Mouse (Mus musculus) heart, embryonic 13.5 days (tissue): ENCODE measurements around the gene Gm10300. TPM values are rescaled to one million over a fixed set of nuclear protein-coding genes. Genes with fewer than 3 reads are reported as not detected.

Source experiments
- ATAC-seq: fragments of 200-750 bp; cut with Nextera tagmentation; 2 replicates; pipeline ENCODE4 v1.8.0; 2017; ENCODE audit warnings: moderate TSS enrichment; ENCODE audit not compliant: insufficient number of reproducible peaks, low FRiP score, low TSS enrichment; ENCODE audit errors: extremely low read depth
- H3K27ac ChIP-seq: fragments of 300-500 bp; sonication (generic); replicated peaks from 2 replicates; pipeline ENCODE4 v1.5.1; 2015; ENCODE audit warnings: moderate library complexity, mild to moderate bottlenecking, inconsistent platforms
- H3K27me3 ChIP-seq: fragments of 300-500 bp; sonication (generic); replicated peaks from 2 replicates; pipeline ENCODE4 v1.6.1; 2015; ENCODE audit warnings: mild to moderate bottlenecking, inconsistent platforms
- H3K36me3 ChIP-seq: fragments of 300-500 bp; sonication (generic); 2 replicates; pipeline ENCODE4 v1.6.1; 2015; ENCODE audit warnings: mild to moderate bottlenecking, inconsistent platforms
- H3K4me1 ChIP-seq: fragments of 300-500 bp; sonication (generic); 2 replicates; pipeline ENCODE4 v1.6.1; 2015; ENCODE audit warnings: inconsistent platforms
- H3K4me2 ChIP-seq: fragments of 300-500 bp; sonication (generic); 2 replicates; pipeline ENCODE4 v1.6.1; 2015; ENCODE audit warnings: inconsistent platforms, mild to moderate bottlenecking, moderate library complexity
- H3K4me3 ChIP-seq: fragments of 300-500 bp; sonication (generic); 2 replicates; pipeline ENCODE4 v1.5.1; 2015; ENCODE audit warnings: moderate library complexity, mild to moderate bottlenecking, inconsistent platforms
- H3K9ac ChIP-seq: fragments of 300-500 bp; sonication (generic); 2 replicates; pipeline ENCODE4 v1.6.1; 2015; ENCODE audit warnings: inconsistent platforms, mild to moderate bottlenecking, moderate library complexity
- H3K9me3 ChIP-seq: fragments of 300-500 bp; sonication (generic); 2 replicates; pipeline ENCODE4 v1.6.1; 2016; ENCODE audit warnings: inconsistent platforms
- WGBS: fragments of 180-500 bp; shearing (Covaris S2); methylation state at CpG from one replicate; pipeline ENCODE4 v1.1.7; 2015; ENCODE audit warnings: mixed read lengths; 5-methylcytosine and 5-hydroxymethylcytosine counted together
- polyA plus RNA-seq: library from polyadenylated mRNA; unstranded; fragments of >200 nt; fragmentation: Nextera tagmentation; extraction: Ambion mirVana; gene quantifications from 2 replicates; pipeline ENCODE4 v1.2.1, GENCODE M21; 2015

The Gm10300 gene
- polyA plus RNA-seq = 0.08 and 0.13 TPM in 2 replicates

DNA sequence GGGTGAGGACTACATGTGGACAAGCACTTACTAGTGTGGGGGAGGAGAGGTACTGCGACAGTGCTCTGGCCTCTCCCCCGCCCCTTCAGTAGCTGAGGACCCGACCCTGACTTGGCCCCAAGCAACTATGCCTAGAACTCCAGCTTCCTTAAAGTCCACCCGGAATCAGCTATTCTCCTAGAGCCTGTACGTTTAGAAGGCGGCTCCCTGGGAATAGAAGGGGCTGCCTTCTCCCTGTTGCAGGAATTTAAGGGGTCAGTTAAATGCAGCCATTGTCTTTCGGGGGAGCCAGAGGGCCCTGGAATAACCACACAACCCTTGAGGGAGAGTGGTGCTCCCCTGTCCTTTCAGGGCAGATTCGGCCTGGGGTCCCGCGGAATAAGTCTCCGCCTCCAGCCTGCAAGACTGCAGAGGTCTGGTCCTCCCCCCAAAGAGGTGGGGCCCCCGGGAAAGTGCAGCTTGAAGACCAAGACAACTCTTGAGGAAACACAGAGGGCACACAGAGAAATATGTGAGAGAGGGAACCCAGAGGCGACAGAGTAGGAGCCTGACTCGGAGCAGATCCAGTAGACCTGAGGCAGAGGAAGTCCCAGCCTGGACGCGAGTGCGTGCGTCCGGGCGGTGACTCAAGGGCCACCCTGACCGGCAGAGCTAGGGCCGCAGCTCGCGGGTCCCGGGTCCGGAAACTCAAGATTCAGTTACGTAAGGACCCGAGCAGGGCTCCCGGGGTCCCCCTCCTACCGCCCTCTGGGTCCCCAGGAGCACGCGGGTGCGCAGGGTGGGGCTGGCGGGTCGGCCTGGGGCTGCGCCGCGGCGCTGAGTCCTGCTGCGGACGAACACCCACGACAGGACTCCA is at the start of gene Gm10300:
Gene Gm10300 (plus strand): TSS at position 621 of the 856 bp plus-strand sequence.
- H3K36me3 ChIP-seq = peaks cover 9% of the 10 kb centered on the region
- H3K4me1 ChIP-seq = peaks cover 85% of the 10 kb centered on the region
- under 1% methylated on average over 42 of the region's 42 CpGs for WGBS
- H3K4me2 ChIP-seq = peak within 1 kb of the TSS; percentile 88
- ATAC-seq = peak; percentile 37; the same call in 1 of the 2 replicates
- H3K4me3 ChIP-seq = peak within 1 kb of the TSS; percentile 66
- peak within 1 kb of the TSS; percentile 96 for H3K27ac ChIP-seq
- H3K9me3 ChIP-seq = no peaks in the 10 kb centered on the region
- peak within 1 kb of the TSS; percentile 90 for H3K9ac ChIP-seq
- H3K27me3 ChIP-seq = no peaks in the 10 kb centered on the region

DNA sequence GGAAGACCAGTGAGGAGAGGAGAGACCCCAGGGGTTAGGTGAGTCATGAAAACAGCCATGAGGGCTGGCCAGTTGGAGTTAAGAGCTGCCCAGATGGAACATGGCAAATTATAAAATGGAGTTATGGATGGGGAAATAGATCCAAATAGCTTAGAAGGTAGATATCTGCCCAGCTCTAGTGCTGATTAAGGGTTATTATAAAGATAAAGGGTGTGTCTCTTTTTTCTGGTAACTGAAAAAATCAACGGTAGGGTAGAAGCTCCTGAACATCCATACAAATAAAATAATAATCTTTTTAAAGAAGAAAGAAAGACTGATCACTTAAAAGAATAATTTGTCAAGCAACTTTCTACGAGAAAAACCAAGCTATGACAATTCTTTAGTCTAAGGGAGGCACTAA is 49.2 kb upstream of the Gm10300 start:
- WGBS = 73% methylated on average over 2 of the region's 2 CpGs
- peaks cover 35% of the 10 kb centered on the region for H3K4me1 ChIP-seq
- no peak for ATAC-seq
- H3K4me2 ChIP-seq = peak overlapping the region; percentile 33; the same call in 1 of the 2 replicates
- H3K27me3 ChIP-seq = no peaks in the 10 kb centered on the region
- no peak overlapping the region for H3K4me3 ChIP-seq
- peaks cover 8% of the 10 kb centered on the region for H3K36me3 ChIP-seq
- no peak overlapping the region; the same call in 1 of the 2 replicates for H3K27ac ChIP-seq
- H3K9ac ChIP-seq = no peak overlapping the region
- H3K9me3 ChIP-seq = 0 out of 2 replicates have a peak, but pooled peaks cover 3% of the 10 kb centered on the region

DNA sequence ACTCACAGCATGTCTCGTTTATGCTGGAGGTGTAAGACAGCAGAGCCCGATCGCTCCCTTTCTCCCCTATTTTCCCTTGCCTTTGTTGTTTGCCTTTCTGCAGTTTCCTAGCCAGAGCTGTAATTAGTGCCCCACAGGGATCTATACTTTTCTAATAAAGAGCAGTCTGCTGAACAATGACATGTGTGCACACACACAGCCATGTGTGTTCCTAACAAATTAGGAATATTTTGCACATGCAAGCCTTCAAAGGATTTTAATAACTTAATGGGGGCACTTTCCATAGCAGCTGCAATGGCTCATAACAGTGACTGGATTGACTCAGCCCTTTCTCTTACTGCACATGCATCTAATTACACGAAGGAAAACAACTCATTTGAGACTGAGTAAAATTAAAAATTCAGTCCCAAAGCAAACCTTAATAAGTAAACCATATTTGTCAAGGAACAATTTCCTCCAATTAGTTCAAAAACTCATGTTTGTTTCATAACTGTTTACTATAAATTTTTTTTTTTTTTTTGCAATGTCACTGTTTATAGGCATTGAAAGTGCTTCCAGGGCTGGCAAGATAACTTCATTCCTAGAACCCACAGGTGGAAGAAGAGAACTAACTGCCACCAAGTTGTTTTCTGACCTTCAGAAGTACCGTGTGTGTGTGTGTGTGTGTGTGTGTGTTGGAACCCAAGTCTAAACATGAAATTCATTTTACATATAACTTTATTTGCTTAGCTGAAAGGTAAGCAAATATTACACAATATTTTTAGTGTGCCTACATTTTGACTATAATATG is 48.6 kb upstream of the Gm10300 start:
- H3K4me1 ChIP-seq = peaks cover 35% of the 10 kb centered on the region
- 54% methylated on average over 5 of the region's 5 CpGs for WGBS
- 0 out of 2 replicates have a peak, but pooled peaks cover 3% of the 10 kb centered on the region for H3K9me3 ChIP-seq
- ATAC-seq = no peak
- H3K9ac ChIP-seq = no peak overlapping the region
- H3K36me3 ChIP-seq = peaks cover 8% of the 10 kb centered on the region
- no peaks in the 10 kb centered on the region for H3K27me3 ChIP-seq
- no peak overlapping the region for H3K27ac ChIP-seq
- H3K4me2 ChIP-seq = peak overlapping the region; percentile 33
- H3K4me3 ChIP-seq = no peak overlapping the region

DNA sequence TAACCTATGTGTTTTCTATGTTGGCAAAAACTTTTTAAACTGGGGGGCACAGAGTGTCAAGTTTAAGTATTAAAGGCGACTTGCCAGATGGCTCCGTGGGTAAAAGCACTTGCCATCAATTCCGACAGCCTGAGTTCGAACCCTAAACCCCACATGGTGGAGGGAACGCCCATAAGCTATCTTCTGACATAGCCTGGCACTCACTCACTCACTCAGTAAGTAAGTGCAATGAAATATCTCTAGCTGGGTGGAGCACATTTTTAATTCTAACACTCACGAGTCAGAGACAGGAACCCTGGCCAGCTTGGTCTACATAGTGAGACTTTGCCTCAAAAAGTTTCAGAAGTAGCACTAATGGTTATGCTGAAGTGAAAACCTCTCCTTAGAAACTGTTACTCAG is 47.3 kb upstream of the Gm10300 start:
- 82% methylated on average over 6 of the region's 6 CpGs for WGBS
- Histone ChIP-seq H3K4me3 (no peak overlapping the region), H3K9me3 (0 out of 2 replicates have a peak, but pooled peaks cover 3% of the 10 kb centered on the region), H3K27me3 (no peaks in the 10 kb centered on the region), H3K9ac (no peak overlapping the region), H3K36me3 (peaks cover 4% of the 10 kb centered on the region; the same call in 1 of the 2 replicates), H3K4me2 (peak overlapping the region; percentile 25), H3K27ac (no peak overlapping the region), H3K4me1 (peaks cover 36% of the 10 kb centered on the region)
- no peak for ATAC-seq

DNA sequence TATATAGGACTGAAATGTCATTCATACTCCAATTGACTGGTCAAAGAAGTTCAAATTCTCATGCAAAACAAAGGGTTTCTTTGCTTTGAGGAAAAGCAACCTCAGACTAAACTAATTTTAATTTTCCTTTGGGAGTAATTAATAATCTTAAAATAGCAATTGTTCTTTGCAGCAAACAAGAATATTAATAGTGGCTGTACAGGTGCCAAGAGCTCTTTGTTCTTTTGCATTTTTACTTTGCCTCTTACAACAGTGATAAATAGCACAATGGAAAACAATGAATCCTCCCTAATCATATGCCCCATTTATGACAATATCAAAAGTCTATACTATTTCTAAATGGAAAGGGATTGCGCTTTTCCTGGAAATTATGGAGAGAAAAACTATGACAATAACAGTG is 46.7 kb upstream of the Gm10300 start:
- H3K27ac ChIP-seq = no peak overlapping the region
- H3K4me1 ChIP-seq = peaks cover 36% of the 10 kb centered on the region
- peaks cover 4% of the 10 kb centered on the region; the same call in 1 of the 2 replicates for H3K36me3 ChIP-seq
- no peak overlapping the region for H3K4me3 ChIP-seq
- no peaks in the 10 kb centered on the region for H3K27me3 ChIP-seq
- no peaks in the 10 kb centered on the region for H3K9me3 ChIP-seq
- H3K4me2 ChIP-seq = no peak overlapping the region
- no peak overlapping the region for H3K9ac ChIP-seq
- no peak for ATAC-seq
- WGBS = 95% methylated on average over 1 of the region's 1 CpGs

DNA sequence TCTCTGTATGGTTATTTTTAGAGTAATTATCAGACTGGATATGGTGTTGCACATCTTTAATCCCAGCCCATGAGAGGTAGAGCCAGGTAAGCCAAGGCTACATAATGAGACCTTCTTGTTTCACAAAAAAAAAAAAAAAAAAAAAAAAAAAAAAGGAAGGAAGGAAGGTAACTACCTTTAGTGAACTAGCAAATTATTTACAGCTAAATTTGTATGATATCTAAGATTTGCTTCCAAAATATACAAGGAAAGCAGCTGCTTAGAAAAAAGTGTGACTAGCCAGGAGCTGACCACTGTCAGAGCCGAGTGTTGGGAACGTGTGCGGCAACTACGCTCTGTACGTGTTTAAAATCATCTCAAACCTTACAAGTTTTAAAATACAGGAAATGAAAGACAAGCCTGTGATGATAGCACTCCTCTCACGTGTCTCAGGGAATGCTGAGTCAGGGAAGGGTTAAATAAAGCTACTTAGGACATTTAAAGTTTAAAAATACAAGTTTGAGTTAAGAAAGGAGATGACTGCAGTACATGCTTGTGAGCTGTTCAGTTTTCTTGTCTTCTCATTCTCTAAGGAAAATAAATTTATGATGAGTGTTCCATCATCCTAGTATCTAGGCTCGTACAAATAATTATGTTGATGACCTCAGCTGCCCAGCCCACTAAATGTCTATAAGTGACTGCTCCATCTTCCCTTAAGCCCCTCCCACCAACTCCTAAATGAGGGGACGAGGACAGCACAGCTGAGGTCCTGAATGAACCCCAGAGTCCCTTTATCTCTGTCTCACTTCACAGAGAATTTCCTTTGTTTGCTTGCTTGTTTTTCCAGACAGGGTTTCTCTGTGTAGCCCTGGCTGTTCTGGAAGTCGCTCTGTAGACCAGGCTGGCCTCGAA is 44.4 kb upstream of the Gm10300 start:
- WGBS = 42% methylated on average over 10 of the region's 10 CpGs
- Histone ChIP-seq H3K9ac (peak overlapping the region; percentile 33; the same call in 1 of the 2 replicates), H3K36me3 (no peaks in the 10 kb centered on the region), H3K9me3 (no peaks in the 10 kb centered on the region), H3K4me3 (no peak overlapping the region), H3K4me1 (peaks cover 36% of the 10 kb centered on the region), H3K27ac (peak overlapping the region; percentile 28), H3K4me2 (peak overlapping the region; percentile 42), H3K27me3 (no peaks in the 10 kb centered on the region)
- no peak for ATAC-seq

DNA sequence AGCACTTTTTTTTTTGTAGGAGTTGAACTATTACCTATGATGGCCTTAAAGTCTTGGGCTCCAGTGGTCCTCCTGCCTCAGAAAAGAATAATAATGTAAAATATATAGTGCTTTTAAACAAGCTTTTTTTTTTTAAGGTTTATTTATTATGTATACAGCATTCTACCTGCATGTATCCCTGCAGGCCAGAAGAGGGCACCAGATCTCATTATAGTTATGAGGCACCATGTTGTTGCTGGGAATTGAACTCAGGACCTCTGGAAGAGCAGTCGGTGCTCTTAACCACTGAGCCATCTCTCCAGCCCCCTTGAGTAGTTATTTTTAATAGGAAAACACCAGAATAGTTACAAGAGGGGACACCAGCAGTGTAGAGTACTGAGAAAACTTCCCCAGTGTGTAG is 41.3 kb upstream of the Gm10300 start:
- Histone ChIP-seq H3K27ac (no peak overlapping the region), H3K4me1 (peaks cover 50% of the 10 kb centered on the region), H3K36me3 (no peaks in the 10 kb centered on the region), H3K4me3 (no peak overlapping the region), H3K9me3 (no peaks in the 10 kb centered on the region), H3K27me3 (no peaks in the 10 kb centered on the region), H3K9ac (no peak overlapping the region), H3K4me2 (no peak overlapping the region)
- 79% methylated on average over 1 of the region's 1 CpGs for WGBS
- no peak for ATAC-seq

DNA sequence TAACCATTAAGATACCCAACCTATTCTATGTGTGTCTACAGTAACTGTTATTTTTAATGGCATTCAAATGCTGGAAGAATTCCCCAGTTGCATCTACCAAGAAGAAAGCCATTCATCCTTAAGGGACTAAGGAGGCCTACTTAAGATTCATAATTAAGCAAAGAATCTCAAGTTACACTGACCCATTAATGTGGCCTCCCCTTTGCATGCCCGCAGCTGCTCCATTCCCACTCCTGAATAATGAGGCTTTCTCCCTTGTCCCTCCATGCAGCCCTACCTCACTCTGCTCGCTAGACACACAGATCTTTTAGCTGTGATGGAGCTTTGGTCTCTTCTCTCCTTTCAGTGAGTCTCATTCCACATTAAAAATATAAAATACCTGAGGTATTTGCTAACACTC is 40.3 kb upstream of the Gm10300 start:
- peaks cover 55% of the 10 kb centered on the region for H3K4me1 ChIP-seq
- H3K36me3 ChIP-seq = no peaks in the 10 kb centered on the region
- no peak for ATAC-seq
- no peak overlapping the region for H3K9ac ChIP-seq
- H3K4me3 ChIP-seq = no peak overlapping the region
- H3K27me3 ChIP-seq = no peaks in the 10 kb centered on the region
- H3K4me2 ChIP-seq = peak overlapping the region; percentile 12; the same call in 1 of the 2 replicates
- 72% methylated on average over 2 of the region's 2 CpGs for WGBS
- H3K27ac ChIP-seq = no peak overlapping the region
- no peaks in the 10 kb centered on the region for H3K9me3 ChIP-seq

DNA sequence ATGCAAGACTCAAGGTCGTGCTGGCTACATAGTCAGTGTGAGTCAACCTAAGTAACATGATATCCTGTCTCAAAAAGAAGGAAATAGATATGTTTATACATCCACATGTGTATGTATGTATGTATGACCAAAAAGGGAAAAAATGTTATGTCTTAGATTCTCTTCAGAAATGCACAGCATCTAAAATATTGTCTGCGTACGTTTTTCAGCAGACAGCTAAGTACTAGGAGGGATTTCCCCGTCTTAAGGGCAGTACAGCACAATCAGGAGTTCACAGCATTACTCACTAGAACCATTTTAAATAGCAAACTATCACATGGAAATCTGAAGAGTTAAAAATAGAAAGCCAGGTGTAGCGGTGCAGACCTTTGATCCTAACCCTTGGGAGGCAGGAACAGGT is 37.4 kb upstream of the Gm10300 start:
- Histone ChIP-seq H3K9me3 (no peaks in the 10 kb centered on the region), H3K36me3 (no peaks in the 10 kb centered on the region), H3K27ac (no peak overlapping the region), H3K4me1 (peaks cover 48% of the 10 kb centered on the region), H3K4me2 (no peak overlapping the region), H3K27me3 (no peaks in the 10 kb centered on the region), H3K9ac (no peak overlapping the region), H3K4me3 (no peak overlapping the region)
- ATAC-seq = no peak
- WGBS = 70% methylated on average over 5 of the region's 5 CpGs

DNA sequence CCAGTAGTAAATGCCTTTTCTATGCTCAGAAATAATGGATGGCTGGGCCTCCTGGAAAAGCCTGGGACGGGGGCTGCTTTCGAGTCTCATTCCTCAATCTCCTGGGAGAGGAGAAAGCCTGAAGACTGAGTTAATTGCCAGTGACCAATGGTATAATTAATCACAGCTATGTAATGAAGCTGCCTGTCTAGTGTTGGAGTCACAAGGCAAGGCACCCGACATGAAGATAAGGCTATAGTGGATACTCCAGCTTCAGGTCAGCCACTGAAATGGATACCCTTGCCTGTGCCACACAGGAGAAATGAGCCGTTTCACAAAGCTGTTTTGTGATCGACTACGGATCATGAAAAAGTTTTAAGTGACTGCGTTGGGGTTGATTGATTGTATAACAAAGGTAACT is 36.5 kb upstream of the Gm10300 start:
- Histone ChIP-seq H3K36me3 (no peaks in the 10 kb centered on the region), H3K4me1 (peaks cover 48% of the 10 kb centered on the region), H3K27ac (no peak overlapping the region), H3K4me3 (peak overlapping the region; percentile 5), H3K4me2 (peak overlapping the region; percentile 37), H3K27me3 (no peaks in the 10 kb centered on the region), H3K9me3 (no peaks in the 10 kb centered on the region), H3K9ac (peak overlapping the region; percentile 9; the same call in 1 of the 2 replicates)
- no peak for ATAC-seq
- 54% methylated on average over 7 of the region's 7 CpGs for WGBS
